ENCODE assay signal across 8 mouse cellular contexts in genomic region chrX:71425746-71426519, GRCm38 (mm10).
A peak's percentile ranks its signal among the peaks of the same experiment; 100 is the strongest.
DNase-seq lines count a peak whose midpoint lies in the region; ATAC-seq and TF ChIP-seq lines count a peak whose summit lies in the region.

No protein-coding gene starts in this region.

- WGBS in forebrain, embryonic 15.5 days = 41% methylated on average over 9 of the region's 9 CpGs
- WGBS in hindbrain, embryonic 11.5 days = 44% methylated on average over 9 of the region's 9 CpGs
- WGBS in lung, embryonic 16.5 days = 39% methylated on average over 9 of the region's 9 CpGs

- no peak for TF ChIP-seq POLR2A in MEL (IDR thresholded peaks at IDR 0.05; ENCODE audit: control insufficient read depth in 1 of 2, insufficient read depth in 1 of 2, low read depth in 1 of 2, low read length in 2 of 2, poor library complexity in 1 of 2)

- TF ChIP-seq CTCF in MEL (IDR thresholded peaks at IDR 0.05 in 2 of 3, conservative IDR thresholded peaks at IDR 0.05 in 1 of 3; ENCODE audit: control insufficient read depth in 1 of 3, insufficient read depth in 1 of 3, low read depth in 2 of 3, low read length in 3 of 3, poor library complexity in 1 of 3, severe bottlenecking in 1 of 3) = peak; percentile 54 to 86 (median 85)

- no peaks in the 10 kb centered on the region for H3K9me3 ChIP-seq in MEL (replicated peaks; ENCODE audit: insufficient read depth, low read length)
- no peaks in the 10 kb centered on the region for H3K9me3 ChIP-seq in forebrain, embryonic 15.5 days
- no peaks in the 10 kb centered on the region for H3K9me3 ChIP-seq in hindbrain, embryonic 11.5 days (ENCODE audit: control insufficient read depth, low read length)
- H3K9me3 ChIP-seq in lung, embryonic 16.5 days (ENCODE audit: control insufficient read depth, low read length) = no peaks in the 10 kb centered on the region

- no peak overlapping the region for H3K4me2 ChIP-seq in forebrain, embryonic 15.5 days (replicated peaks)
- H3K4me2 ChIP-seq in hindbrain, embryonic 11.5 days (replicated peaks; ENCODE audit: low read depth, low read length) = no peak overlapping the region
- H3K4me2 ChIP-seq in lung, embryonic 16.5 days (ENCODE audit: low read depth, low read length) = no peak overlapping the region

- peaks cover 3 to 13% of the 10 kb centered on the region in 2 experiments for H3K4me1 ChIP-seq in MEL (ENCODE audit: control insufficient read depth in 1 of 2, insufficient read depth in 2 of 2, low read length in 2 of 2)
- no peaks in the 10 kb centered on the region for H3K4me1 ChIP-seq in forebrain, embryonic 15.5 days
- no peaks in the 10 kb centered on the region for H3K4me1 ChIP-seq in hindbrain, embryonic 11.5 days (replicated peaks; ENCODE audit: control insufficient read depth, insufficient read depth, low read length)
- H3K4me1 ChIP-seq in lung, embryonic 16.5 days (replicated peaks; ENCODE audit: control insufficient read depth, insufficient read depth, low read length) = no peaks in the 10 kb centered on the region

- no peak overlapping the region for H3K27ac ChIP-seq in MEL (ENCODE audit: control insufficient read depth, low read depth, low read length)
- H3K27ac ChIP-seq in forebrain, embryonic 15.5 days (replicated peaks) = no peak overlapping the region
- no peak overlapping the region for H3K27ac ChIP-seq in hindbrain, embryonic 11.5 days (ENCODE audit: low read depth, low read length)
- H3K27ac ChIP-seq in lung, embryonic 16.5 days (ENCODE audit: low read length) = no peak overlapping the region

- peaks cover 0 to 12% of the 10 kb centered on the region in 2 experiments; a peak in 2 of 4 replicates for H3K36me3 ChIP-seq in MEL (ENCODE audit: control insufficient read depth in 1 of 2, insufficient read depth in 2 of 2, low read length in 2 of 2)
- H3K36me3 ChIP-seq in forebrain, embryonic 15.5 days = no peaks in the 10 kb centered on the region
- no peaks in the 10 kb centered on the region for H3K36me3 ChIP-seq in hindbrain, embryonic 11.5 days (ENCODE audit: control insufficient read depth, insufficient read depth, low read length)
- H3K36me3 ChIP-seq in lung, embryonic 16.5 days (ENCODE audit: control insufficient read depth, insufficient read depth, low read length) = no peaks in the 10 kb centered on the region

- peak; percentile 70 for ATAC-seq in cerebellum, adult (ENCODE audit: insufficient number of reproducible peaks, low FRiP score, low TSS enrichment)
- peak; percentile 84 for ATAC-seq in forebrain, embryonic 15.5 days (replicated peaks)
- peak; percentile 71; the same call in 1 of the 2 replicates for ATAC-seq in hindbrain, embryonic 11.5 days (ENCODE audit: low FRiP score)
- ATAC-seq in lung, embryonic 16.5 days (ENCODE audit: low read depth) = peak; percentile 60; the same call in 1 of the 2 replicates

- peak; percentile 84 for TF ChIP-seq RAD21 in MEL (IDR thresholded peaks at IDR 0.05; ENCODE audit: low read depth, low read length)

- no peak for TF ChIP-seq EP300 in MEL (IDR thresholded peaks at IDR 0.05; ENCODE audit: low read depth in 1 of 2, low read length in 2 of 2)

- H3K9ac ChIP-seq in MEL (ENCODE audit: control insufficient read depth, low read depth, low read length, poor library complexity, severe bottlenecking) = no peak overlapping the region
- no peak overlapping the region for H3K9ac ChIP-seq in forebrain, embryonic 15.5 days (replicated peaks)
- H3K9ac ChIP-seq in hindbrain, embryonic 11.5 days (ENCODE audit: low read depth, low read length) = no peak overlapping the region
- H3K9ac ChIP-seq in lung, embryonic 16.5 days (ENCODE audit: low read length) = no peak overlapping the region

- H3K4me3 ChIP-seq in MEL (ENCODE audit: control insufficient read depth in 1 of 2, insufficient read depth in 1 of 2, low read depth in 2 of 2, low read length in 2 of 2) = no peak overlapping the region
- H3K4me3 ChIP-seq in forebrain, embryonic 15.5 days = no peak overlapping the region
- no peak overlapping the region for H3K4me3 ChIP-seq in hindbrain, embryonic 11.5 days (ENCODE audit: low read depth, low read length)
- H3K4me3 ChIP-seq in lung, embryonic 16.5 days (ENCODE audit: low read length) = no peak overlapping the region

- H3K79me2 ChIP-seq in MEL (ENCODE audit: control insufficient read depth, insufficient read depth, low read length, poor library complexity) = no peaks in the 10 kb centered on the region

- peak; percentile 71 for DNase-seq in MEL (ENCODE audit: low read depth, low spot score)
- peak; percentile 83 for DNase-seq in hindbrain, embryonic 11.5 days (ENCODE audit: low spot score)
- DNase-seq in layer of hippocampus, adult 9-10 months (ENCODE audit: low spot score) = peak; percentile 55
- peak; percentile 82 for DNase-seq in retina, embryonic 14.5 days (ENCODE audit: low spot score)
- DNase-seq in thymus, postnatal 25 days = peak; percentile 72

- H3K27me3 ChIP-seq in MEL (ENCODE audit: control insufficient read depth in 1 of 2, insufficient read depth in 2 of 2, low read length in 2 of 2) = no peaks in the 10 kb centered on the region
- no peaks in the 10 kb centered on the region for H3K27me3 ChIP-seq in forebrain, embryonic 15.5 days
- H3K27me3 ChIP-seq in hindbrain, embryonic 11.5 days (ENCODE audit: control insufficient read depth, insufficient read depth, low read length) = no peaks in the 10 kb centered on the region
- no peaks in the 10 kb centered on the region for H3K27me3 ChIP-seq in lung, embryonic 16.5 days (ENCODE audit: control insufficient read depth, insufficient read depth, low read depth, low read length)

TF ChIP-seq in MEL, 35 proteins besides CTCF, POLR2A, EP300 and RAD21:
- TF ChIP-seq ZC3H11A (IDR thresholded peaks at IDR 0.05; ENCODE audit: low read depth, low read length) (peak; percentile 82), SMC3 (IDR thresholded peaks at IDR 0.05; ENCODE audit: low read depth, low read length) (peak; percentile 95), POLR2AphosphoS5 (IDR thresholded peaks at IDR 0.05; ENCODE audit: borderline replicate concordance, low read depth, low read length) (no peak)
